Mouse (Mus musculus) MN1 (cell line): ENCODE results near the gene Olfr701.

Source experiments
- DNase-seq: peaks from one replicate; pipeline ENCODE4 v3.0.0-alpha.2; 2016; ENCODE audit warnings: low spot score

Olfr701 gene

DNA sequence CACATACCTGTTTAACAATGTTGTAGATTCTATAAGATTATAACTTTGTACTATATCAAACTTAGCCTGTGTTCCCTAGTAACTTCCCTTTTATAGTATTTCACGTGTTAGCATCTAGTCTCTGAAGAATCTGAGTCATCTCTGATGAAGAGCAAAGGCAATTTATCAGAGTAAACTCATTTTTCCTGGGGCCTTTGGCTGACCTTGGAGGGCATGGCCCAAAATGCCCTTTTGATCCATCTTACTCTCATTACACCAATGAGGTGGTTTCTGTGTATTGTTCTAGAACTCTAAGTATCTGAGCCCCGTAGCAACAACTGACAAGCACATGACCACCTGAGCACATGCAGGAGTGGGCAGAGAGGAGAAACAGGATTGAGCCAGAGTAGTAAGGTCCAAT is at the start of gene Olfr701:
Olfr701 (plus strand) TSS at position 301 of the 400 bp plus-strand sequence.
- no peak for DNase-seq

DNA sequence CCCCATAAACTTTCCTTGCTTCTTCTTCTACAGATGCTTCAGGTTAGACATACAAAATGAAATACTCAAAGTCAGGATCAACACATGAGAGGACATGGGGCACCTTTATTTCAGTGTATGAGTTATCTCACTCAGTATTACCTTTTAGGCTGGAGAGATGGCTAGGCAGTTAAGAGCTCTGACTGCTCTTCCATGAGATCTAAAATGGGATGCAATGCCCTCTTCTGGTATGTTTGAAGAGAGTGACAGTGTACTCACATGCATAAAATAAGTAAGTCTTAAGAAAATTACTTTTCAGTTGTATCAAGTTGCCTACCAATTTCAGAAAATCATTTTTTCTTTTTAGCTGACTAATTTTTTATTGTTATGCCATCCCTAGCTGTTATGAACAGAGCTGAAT is 25.6 kb upstream of the Olfr701 start:
- no peak for DNase-seq

DNA sequence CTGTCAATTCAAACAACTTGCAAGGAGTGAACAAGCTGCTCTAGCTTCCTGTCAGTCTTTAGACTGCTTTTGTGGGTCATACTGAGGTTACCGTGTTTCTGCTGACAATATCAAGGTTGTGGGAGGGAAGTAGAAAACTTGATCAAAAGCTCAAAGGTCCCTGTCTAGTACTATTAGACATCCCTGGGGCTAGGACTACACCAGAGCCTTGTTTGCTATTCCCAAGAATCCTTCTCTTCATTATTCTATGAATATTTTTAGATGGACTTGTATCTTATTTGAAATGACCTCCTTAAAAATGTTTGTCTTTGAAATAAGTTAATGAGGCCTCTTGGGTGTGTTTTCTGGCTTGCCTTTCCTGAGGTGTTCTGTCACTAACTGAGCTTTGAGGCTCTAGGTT is 20.8 kb upstream of the Olfr701 start, which contains the start of gene Olfr699:
Olfr699 (minus strand) TSS at position 101 of the 400 bp plus-strand sequence.
- no peak for DNase-seq

DNA sequence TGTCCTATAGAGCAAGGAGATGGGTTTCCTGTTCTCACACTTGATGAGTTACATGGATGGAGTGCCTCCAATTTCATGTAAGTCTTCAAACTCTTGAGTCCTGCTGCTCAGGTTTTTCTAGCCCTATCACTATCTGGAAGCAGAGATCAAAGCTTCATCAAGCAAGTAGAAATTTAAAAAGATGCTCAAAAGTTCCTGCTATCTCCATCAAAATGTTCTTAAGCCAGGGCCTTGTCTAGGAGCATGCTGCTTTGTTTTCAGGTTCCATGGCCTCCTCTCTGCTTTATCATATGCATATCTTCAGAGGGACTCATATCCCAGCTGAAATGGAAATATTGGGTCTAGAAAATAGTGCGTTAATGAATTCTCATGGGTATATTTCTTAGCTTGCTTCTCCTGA is 5.2 kb upstream of the Olfr701 start, which contains the start of gene Olfr700:
Olfr700 (minus strand) TSS at position 101 of the 400 bp plus-strand sequence.
- DNase-seq: no peak

DNA sequence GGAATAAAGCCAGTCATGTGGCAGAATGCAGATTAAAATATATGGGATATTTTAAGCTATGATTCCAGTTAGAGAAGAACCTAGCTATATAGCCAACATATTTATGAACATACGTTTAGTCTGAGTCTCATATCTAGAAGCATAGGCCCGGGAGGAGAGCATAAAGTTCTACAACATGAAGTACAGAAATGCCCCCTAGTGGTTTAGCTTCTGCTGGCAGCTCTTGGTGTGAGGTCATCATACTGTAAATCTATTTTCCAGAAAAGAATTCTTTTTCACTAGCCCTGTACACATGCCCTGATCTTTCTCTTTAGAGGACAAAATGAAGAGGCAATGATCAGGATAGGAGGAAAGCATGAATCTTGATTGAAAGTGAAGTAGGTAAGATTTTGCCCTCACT is 1.8 kb downstream of the Olfr701 start:
- DNase-seq: no peak

DNA sequence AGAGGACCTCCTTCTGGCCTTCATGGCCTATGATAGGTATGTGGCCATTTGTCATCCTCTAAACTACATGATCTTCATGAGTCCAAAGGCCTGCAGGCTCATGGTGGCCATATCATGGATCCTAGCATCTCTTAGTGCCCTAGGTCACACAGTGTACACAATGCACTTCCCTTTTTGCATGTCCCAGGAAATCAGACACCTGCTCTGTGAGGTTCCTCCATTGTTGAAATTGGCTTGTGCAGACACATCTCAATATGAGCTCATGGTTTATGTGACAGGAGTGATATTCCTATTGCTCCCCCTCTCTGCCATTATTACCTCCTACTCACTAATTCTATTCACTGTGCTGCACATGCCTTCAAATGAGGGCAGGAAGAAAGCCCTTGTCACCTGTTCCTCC is 4.5 kb downstream of the Olfr701 start:
- DNase-seq: no peak

DNA sequence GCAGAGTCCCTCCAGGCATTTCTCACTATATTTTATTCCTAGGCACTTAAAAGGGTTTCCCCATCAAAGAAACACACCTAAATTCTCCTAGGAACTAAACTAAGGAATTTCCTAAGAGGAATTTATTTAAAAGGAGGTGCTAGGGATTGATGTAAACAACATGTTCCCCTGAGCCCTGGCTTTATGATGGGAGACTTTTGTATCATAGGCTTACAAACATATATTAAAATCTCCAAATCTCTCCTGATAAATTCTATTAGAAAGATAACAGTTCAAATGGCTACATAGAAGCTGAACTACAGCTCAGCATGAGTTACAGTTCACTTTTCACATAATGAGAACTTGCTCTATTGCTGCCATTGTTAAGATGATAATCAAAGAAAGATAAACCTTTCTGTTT is 19.9 kb downstream of the Olfr701 start, which contains the start of gene Olfr702:
Olfr702 (minus strand) TSS at position 101 of the 400 bp plus-strand sequence.
- no peak for DNase-seq

DNA sequence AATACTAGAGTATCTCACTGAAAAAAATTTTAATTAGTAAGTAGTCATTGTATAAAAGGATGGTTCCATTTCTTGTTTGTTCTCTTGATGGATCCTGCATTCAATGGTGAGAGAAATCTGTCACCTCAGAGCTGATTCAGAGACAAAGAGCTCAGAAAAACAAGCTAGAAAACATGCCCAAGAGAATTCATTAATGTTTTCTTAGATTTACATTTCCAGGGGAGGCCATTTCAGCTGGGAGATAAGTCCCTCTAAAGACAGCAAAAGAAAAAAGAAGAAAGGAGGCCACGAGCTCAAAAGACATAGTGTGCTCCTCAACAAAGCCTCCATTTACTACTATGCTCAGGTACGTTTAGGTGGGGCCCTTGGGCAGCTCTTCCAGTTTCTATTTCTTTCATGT is 29.1 kb downstream of the Olfr701 start, which contains the start of gene Olfr703:
Olfr703 (plus strand) TSS at position 301 of the 400 bp plus-strand sequence.
- no peak for DNase-seq

DNA sequence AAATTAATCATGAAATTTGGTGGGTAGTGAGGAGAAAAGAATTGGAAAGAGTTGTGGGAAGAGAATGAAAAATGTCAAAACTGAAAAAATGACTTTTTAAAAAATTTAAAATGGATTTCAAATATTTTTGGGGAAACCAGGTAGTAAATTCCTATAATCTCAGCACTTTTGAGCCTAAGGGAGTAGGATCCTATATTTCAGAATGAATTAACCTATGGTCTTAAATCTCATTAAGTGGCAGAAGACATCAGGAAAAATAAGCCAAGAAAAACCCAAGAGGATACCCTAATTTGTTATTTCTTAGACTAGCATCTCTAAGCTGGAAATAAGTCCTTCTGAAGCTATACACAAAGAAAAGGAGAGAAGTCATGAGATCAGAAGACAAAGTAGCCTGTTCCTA is 49.0 kb downstream of the Olfr701 start, which contains the start of gene Olfr704:
Olfr704 (plus strand) TSS at position 301 of the 400 bp plus-strand sequence.
- no peak for DNase-seq
